Mouse (Mus musculus): ENCODE data around the gene Csrp1. TPM values are rescaled to one million over a fixed set of nuclear protein-coding genes. Genes with fewer than 3 reads are reported as not detected.

Gene Csrp1
- polyA plus RNA-seq, 1 experiment from 2014 or later = 114 TPM

DNA sequence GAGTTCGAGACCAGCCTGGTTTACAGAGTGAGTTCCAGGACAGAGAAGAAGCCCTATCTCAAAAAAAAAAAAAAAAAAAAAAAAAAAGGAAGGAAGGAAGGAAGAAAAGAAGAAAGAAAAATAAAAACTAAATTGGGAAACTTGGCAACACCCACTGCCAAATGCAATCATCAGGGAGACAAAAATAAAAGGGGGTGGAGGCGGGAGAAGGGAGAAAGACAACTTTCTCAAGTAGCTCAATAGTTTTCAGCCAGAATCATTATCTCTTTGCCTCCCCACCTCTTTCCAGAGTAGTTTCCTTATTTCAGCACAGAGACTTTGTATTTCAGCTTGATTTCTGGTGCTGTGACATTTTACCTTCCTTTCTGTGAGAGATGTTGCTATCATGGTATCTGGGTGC lies 20.0 kb upstream of the Csrp1 start:
- Histone ChIP-seq H3K4me2 (replicated peaks; ENCODE audit: low read depth, low read length) (no peak overlapping the region), H3K9ac (ENCODE audit: low read depth, low read length) (no peak overlapping the region), H3K36me3 (ENCODE audit: control insufficient read depth, insufficient read depth, low read length) (no peaks in the 10 kb centered on the region), H3K4me3 (ENCODE audit: low read length) (no peak overlapping the region), H3K27me3 (ENCODE audit: control insufficient read depth, insufficient read depth, low read length) (0 out of 2 replicates have a peak, but pooled peaks cover 3% of the 10 kb centered on the region), H3K27ac (ENCODE audit: low read depth, low read length) (no peak overlapping the region), H3K4me1 (ENCODE audit: control insufficient read depth, insufficient read depth, low read length) (peaks cover 14% of the 10 kb centered on the region), H3K9me3 (ENCODE audit: control insufficient read depth, low read length) (no peaks in the 10 kb centered on the region)
- 60% methylated on average over 2 of the region's 2 CpGs for WGBS
- ATAC-seq (ENCODE audit: low FRiP score, low TSS enrichment) = no peak

DNA sequence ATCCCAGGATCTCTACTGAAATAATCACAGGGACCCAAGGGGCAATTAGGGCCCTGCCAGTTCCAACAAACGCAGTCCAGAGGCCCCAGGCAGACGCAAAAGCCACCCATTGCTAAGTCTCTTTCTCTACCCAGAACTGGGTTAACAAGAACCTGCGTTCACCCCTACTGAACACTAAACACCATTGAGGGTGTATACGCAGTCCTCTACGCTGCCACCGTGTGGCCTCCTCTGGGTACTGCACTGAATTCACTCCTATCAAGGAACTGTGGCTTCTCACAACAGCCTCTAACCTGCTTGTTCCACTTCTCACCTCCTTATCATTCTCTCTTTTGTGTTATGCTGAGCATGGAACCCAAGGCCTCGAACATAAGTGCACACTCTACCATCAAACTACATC lies 19.3 kb upstream of the Csrp1 start:
- no peaks in the 10 kb centered on the region for H3K36me3 ChIP-seq (ENCODE audit: control insufficient read depth, insufficient read depth, low read length)
- H3K27me3 ChIP-seq (ENCODE audit: control insufficient read depth, insufficient read depth, low read length) = 0 out of 2 replicates have a peak, but pooled peaks cover 3% of the 10 kb centered on the region
- no peaks in the 10 kb centered on the region for H3K9me3 ChIP-seq (ENCODE audit: control insufficient read depth, low read length)
- H3K4me1 ChIP-seq (ENCODE audit: control insufficient read depth, insufficient read depth, low read length) = peaks cover 14% of the 10 kb centered on the region
- WGBS = under 1% methylated on average over 7 of the region's 7 CpGs
- no peak overlapping the region for H3K4me2 ChIP-seq (replicated peaks; ENCODE audit: low read depth, low read length)
- no peak overlapping the region for H3K9ac ChIP-seq (ENCODE audit: low read depth, low read length)
- H3K27ac ChIP-seq (ENCODE audit: low read depth, low read length) = no peak overlapping the region
- ATAC-seq (ENCODE audit: low FRiP score, low TSS enrichment) = no peak
- H3K4me3 ChIP-seq (ENCODE audit: low read length) = no peak overlapping the region

DNA sequence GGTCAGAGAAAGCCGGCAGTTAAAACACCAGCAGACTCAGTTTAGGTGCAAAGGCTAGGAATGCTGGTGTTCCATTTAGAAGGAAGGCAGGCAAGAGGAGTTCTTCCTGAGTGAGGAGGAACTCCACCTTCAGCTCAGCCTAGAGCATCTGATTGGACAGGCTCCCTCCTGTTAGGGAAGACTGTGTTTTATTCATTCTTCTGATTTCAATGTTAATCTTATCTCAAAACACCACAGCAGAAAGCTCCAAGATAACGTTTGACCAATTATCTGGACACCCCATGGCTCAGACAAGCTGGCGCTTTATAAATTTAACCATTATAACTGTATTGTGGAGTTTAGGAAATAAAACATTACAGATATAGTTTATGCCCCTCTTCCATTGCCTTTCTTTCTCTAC lies 18.5 kb upstream of the Csrp1 start:
- no peak for ATAC-seq (ENCODE audit: low FRiP score, low TSS enrichment)

DNA sequence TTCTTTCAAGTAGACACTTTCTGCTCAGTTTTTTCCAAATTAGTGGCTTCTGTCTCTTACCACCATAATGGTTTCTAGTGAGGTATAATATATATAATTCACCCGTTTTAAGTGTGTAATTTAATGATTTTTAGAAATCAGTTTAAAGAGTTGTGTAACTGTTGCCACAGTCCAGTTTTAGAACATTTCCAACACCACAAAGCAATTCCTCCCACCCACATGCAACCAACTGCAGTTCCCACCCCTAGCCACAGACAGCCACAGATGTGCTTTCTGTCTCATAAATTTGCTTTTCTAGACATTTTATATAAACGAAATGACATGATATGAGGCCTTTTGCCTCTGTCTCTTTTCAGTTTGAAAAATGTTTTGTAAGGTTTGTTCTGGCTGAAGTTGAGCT lies 17.1 kb upstream of the Csrp1 start:
- H3K4me1 ChIP-seq (ENCODE audit: control insufficient read depth, insufficient read depth, low read length) = peaks cover 14% of the 10 kb centered on the region
- H3K9ac ChIP-seq (ENCODE audit: low read depth, low read length) = no peak overlapping the region
- no peaks in the 10 kb centered on the region for H3K9me3 ChIP-seq (ENCODE audit: control insufficient read depth, low read length)
- no peaks in the 10 kb centered on the region for H3K36me3 ChIP-seq (ENCODE audit: control insufficient read depth, insufficient read depth, low read length)
- no peak overlapping the region for H3K4me3 ChIP-seq (ENCODE audit: low read length)
- H3K27me3 ChIP-seq (ENCODE audit: control insufficient read depth, insufficient read depth, low read length) = 0 out of 2 replicates have a peak, but pooled peaks cover 3% of the 10 kb centered on the region
- ATAC-seq (ENCODE audit: low FRiP score, low TSS enrichment) = no peak
- 60% methylated on average over 2 of the region's 2 CpGs for WGBS
- no peak overlapping the region for H3K4me2 ChIP-seq (replicated peaks; ENCODE audit: low read depth, low read length)
- no peak overlapping the region for H3K27ac ChIP-seq (ENCODE audit: low read depth, low read length)

More for the DNA sequence above, 18.5 kb upstream of the Csrp1 start:
- Histone ChIP-seq H3K36me3 (ENCODE audit: control insufficient read depth, insufficient read depth, low read length) (no peaks in the 10 kb centered on the region), H3K4me3 (ENCODE audit: low read length) (no peak overlapping the region), H3K27ac (ENCODE audit: low read depth, low read length) (no peak overlapping the region), H3K9me3 (ENCODE audit: control insufficient read depth, low read length) (no peaks in the 10 kb centered on the region), H3K4me1 (ENCODE audit: control insufficient read depth, insufficient read depth, low read length) (peaks cover 14% of the 10 kb centered on the region), H3K4me2 (replicated peaks; ENCODE audit: low read depth, low read length) (no peak overlapping the region), H3K27me3 (ENCODE audit: control insufficient read depth, insufficient read depth, low read length) (0 out of 2 replicates have a peak, but pooled peaks cover 3% of the 10 kb centered on the region), H3K9ac (ENCODE audit: low read depth, low read length) (no peak overlapping the region)
- WGBS = 52% methylated on average over 3 of the region's 3 CpGs

DNA sequence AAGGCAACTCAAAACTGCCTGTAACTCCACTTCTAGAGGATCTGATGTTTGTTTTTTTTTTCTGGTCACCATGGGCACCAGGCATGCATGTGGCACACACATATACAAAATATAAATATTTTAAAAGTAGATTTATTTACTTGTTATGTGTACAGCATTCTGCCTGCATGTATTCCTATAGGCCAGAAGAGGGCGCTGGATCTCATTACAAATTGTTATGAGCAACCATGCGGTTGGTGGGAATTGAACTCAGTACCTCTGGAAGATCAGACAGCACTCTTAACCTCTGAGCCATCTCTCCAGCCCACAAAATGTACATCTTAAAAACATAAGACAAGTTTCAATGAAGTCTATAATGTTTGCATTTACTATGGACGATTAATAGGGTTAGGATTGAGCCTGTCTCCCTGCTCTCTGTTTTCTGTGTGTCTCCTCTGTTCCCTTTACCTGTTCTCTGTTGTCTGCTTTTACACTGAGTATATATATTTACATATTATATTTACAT lies 15.5 kb upstream of the Csrp1 start:
- WGBS = 62% methylated on average over 3 of the region's 3 CpGs
- H3K4me2 ChIP-seq (replicated peaks; ENCODE audit: low read depth, low read length) = no peak overlapping the region
- H3K4me3 ChIP-seq (ENCODE audit: low read length) = no peak overlapping the region
- no peaks in the 10 kb centered on the region for H3K36me3 ChIP-seq (ENCODE audit: control insufficient read depth, insufficient read depth, low read length)
- no peaks in the 10 kb centered on the region for H3K4me1 ChIP-seq (ENCODE audit: control insufficient read depth, insufficient read depth, low read length)
- H3K27ac ChIP-seq (ENCODE audit: low read depth, low read length) = no peak overlapping the region
- H3K9me3 ChIP-seq (ENCODE audit: control insufficient read depth, low read length) = no peaks in the 10 kb centered on the region
- no peaks in the 10 kb centered on the region for H3K27me3 ChIP-seq (ENCODE audit: control insufficient read depth, insufficient read depth, low read length)
- ATAC-seq (ENCODE audit: low FRiP score, low TSS enrichment) = no peak
- no peak overlapping the region for H3K9ac ChIP-seq (ENCODE audit: low read depth, low read length)

DNA sequence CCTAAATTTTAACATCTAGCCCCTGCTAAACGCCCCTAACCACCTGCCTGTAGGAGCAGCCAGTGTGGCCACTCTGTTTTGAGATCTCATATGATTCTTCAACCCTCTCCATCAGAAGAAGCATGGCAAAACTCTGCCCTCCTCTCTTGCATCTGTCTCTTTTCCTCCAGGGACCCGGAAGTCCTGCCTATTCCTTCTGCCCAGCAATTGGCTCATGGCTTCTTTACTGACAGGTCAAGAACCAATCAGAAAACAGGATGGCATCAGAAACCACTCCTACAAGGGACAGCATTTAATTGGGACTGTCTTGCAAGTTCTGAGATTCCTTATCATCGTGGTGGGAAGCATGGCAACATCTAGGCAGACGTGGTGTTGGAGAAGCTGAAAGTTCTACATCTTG lies 11.5 kb upstream of the Csrp1 start:
- Histone ChIP-seq H3K4me2 (replicated peaks; ENCODE audit: low read depth, low read length) (no peak overlapping the region; the same call in 1 of the 2 replicates), H3K4me1 (ENCODE audit: control insufficient read depth, insufficient read depth, low read length) (no peaks in the 10 kb centered on the region), H3K9ac (ENCODE audit: low read depth, low read length) (no peak overlapping the region), H3K27ac (ENCODE audit: low read depth, low read length) (no peak overlapping the region), H3K4me3 (ENCODE audit: low read length) (no peak overlapping the region), H3K9me3 (ENCODE audit: control insufficient read depth, low read length) (no peaks in the 10 kb centered on the region), H3K27me3 (ENCODE audit: control insufficient read depth, insufficient read depth, low read length) (no peaks in the 10 kb centered on the region), H3K36me3 (ENCODE audit: control insufficient read depth, insufficient read depth, low read length) (no peaks in the 10 kb centered on the region)
- WGBS = 56% methylated on average over 4 of the region's 4 CpGs
- no peak for ATAC-seq (ENCODE audit: low FRiP score, low TSS enrichment)

DNA sequence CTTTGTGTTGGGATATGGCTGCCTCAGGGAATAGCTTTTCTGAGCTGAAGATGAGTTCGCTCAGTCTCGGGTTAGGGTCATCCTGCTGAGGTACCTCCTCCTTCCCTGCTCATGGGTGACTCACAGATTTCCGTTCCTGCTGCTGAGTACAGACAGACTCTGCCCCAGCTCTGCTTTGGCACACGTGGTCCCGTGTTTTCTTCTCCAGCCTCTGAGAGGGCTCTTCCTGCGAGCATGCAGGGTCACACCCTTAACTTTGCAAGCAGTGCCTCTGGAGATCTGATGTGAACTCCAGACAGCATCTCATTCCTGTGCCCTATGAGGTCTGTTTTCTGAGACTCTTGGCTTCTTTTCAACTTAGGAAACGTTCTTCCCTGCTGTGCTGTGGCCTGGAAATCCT lies 8.7 kb upstream of the Csrp1 start:
- no peak overlapping the region for H3K9ac ChIP-seq (ENCODE audit: low read depth, low read length)
- no peak overlapping the region for H3K27ac ChIP-seq (ENCODE audit: low read depth, low read length)
- WGBS = 39% methylated on average over 7 of the region's 7 CpGs
- H3K4me2 ChIP-seq (replicated peaks; ENCODE audit: low read depth, low read length) = no peak overlapping the region
- H3K4me1 ChIP-seq (ENCODE audit: control insufficient read depth, insufficient read depth, low read length) = no peaks in the 10 kb centered on the region
- no peak for ATAC-seq (ENCODE audit: low FRiP score, low TSS enrichment)
- no peaks in the 10 kb centered on the region for H3K9me3 ChIP-seq (ENCODE audit: control insufficient read depth, low read length)
- H3K27me3 ChIP-seq (ENCODE audit: control insufficient read depth, insufficient read depth, low read length) = no peaks in the 10 kb centered on the region
- H3K4me3 ChIP-seq (ENCODE audit: low read length) = no peak overlapping the region
- H3K36me3 ChIP-seq (ENCODE audit: control insufficient read depth, insufficient read depth, low read length) = no peaks in the 10 kb centered on the region

DNA sequence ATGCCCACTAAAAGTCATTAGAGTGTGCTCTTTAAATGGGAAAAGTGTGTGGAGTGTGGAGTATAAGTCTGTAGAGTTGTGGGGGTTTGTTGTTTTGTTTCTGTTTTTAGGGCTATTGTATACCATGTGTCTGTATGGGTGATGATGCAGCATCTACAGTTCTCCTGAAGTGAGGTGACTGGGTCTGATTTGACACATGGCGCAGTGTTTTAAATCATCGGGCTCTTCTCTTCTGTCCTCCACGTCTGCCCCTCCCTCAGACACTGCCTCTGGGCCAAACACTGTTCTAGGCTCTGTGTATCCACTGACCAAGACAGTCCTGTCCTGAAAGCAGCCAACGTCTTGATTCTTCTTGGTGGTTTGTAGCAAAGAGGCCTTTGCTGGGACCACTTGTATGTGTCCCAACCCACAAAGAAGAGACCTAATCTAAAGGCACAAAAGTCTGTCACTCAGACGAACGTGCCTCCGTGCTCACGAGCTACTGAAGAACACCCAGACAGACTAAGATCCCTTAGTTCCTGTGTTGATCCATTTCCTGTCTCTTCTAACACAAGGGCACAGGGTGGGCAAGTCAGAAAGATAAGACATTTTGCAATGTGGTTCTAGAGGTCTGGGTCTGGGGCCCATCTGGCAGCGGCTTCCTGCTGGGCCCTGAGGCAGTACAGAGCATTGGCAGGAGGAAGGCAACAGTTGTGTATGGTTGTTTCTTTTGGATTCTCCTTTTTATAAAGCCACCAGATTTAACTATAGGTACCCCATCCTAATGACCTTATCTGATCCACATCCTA lies 5.6 kb upstream of the Csrp1 start:
- H3K27ac ChIP-seq (ENCODE audit: low read depth, low read length) = no peak overlapping the region
- no peak overlapping the region for H3K4me3 ChIP-seq (ENCODE audit: low read length)
- no peak overlapping the region for H3K9ac ChIP-seq (ENCODE audit: low read depth, low read length)
- H3K4me2 ChIP-seq (replicated peaks; ENCODE audit: low read depth, low read length) = no peak overlapping the region
- WGBS = 72% methylated on average over 9 of the region's 9 CpGs
- H3K36me3 ChIP-seq (ENCODE audit: control insufficient read depth, insufficient read depth, low read length) = no peaks in the 10 kb centered on the region
- H3K27me3 ChIP-seq (ENCODE audit: control insufficient read depth, insufficient read depth, low read length) = no peaks in the 10 kb centered on the region
- ATAC-seq (ENCODE audit: low FRiP score, low TSS enrichment) = no peak
- H3K9me3 ChIP-seq (ENCODE audit: control insufficient read depth, low read length) = no peaks in the 10 kb centered on the region
- no peaks in the 10 kb centered on the region for H3K4me1 ChIP-seq (ENCODE audit: control insufficient read depth, insufficient read depth, low read length)

DNA sequence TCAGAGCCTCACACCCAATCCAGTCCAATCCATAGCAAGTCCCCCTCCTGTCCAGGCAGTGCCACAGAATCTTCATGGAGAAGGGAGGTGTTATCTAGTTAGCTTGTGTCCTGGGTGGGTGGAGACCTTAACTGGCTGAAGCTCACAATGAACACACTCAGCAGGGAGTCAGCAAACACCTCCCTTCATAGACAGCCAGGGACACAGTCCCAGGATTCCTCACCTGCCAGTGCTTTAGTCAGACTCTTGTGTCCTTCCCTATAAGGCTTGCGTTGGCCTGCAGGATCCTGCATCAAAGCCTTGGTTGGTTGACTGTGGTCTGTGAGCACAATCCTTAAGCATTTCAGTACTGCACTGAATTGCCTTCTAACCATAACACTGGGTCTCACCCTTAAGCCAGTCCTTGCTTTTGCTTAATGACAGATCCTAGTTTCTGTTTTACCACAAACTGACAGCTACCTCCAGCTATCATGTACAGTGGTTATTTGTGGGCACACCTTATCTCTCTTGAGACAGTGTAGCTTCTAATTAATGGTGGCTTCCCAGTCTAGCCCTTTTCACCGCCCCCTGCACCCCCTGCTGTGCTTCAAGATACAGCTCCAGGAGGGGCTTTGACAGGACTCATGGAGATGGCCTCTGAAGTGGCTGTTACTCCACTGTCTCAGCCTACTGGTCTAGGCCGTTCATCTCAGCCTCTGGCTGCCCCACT lies 4.8 kb upstream of the Csrp1 start:
- Histone ChIP-seq H3K4me2 (replicated peaks; ENCODE audit: low read depth, low read length) (no peak overlapping the region), H3K27me3 (ENCODE audit: control insufficient read depth, insufficient read depth, low read length) (no peaks in the 10 kb centered on the region), H3K4me1 (ENCODE audit: control insufficient read depth, insufficient read depth, low read length) (no peaks in the 10 kb centered on the region), H3K9ac (ENCODE audit: low read depth, low read length) (no peak overlapping the region), H3K9me3 (ENCODE audit: control insufficient read depth, low read length) (no peaks in the 10 kb centered on the region), H3K27ac (ENCODE audit: low read depth, low read length) (no peak overlapping the region), H3K36me3 (ENCODE audit: control insufficient read depth, insufficient read depth, low read length) (no peaks in the 10 kb centered on the region), H3K4me3 (ENCODE audit: low read length) (no peak overlapping the region)
- 73% methylated on average over 3 of the region's 3 CpGs for WGBS
- ATAC-seq (ENCODE audit: low FRiP score, low TSS enrichment) = no peak

Measured in kidney, embryonic 14.5 days (tissue).